Mouse (Mus musculus): ENCODE measurements around the gene Ptms. TPM values are rescaled to one million over a fixed set of nuclear protein-coding genes. Genes with fewer than 3 reads are reported as not detected.
A peak's percentile ranks its signal among the peaks of the same experiment; 100 is the strongest.

The Ptms gene
- polyA plus RNA-seq, 1 experiment, result 820 TPM

GRCm38 (mm10) chr6:124890997-124891396, 28.9 kb downstream of the Ptms start:
- Histone ChIP-seq H3K4me1 (ENCODE audit: control insufficient read depth, insufficient read depth, low read length) (peaks cover 38% of the 10 kb centered on the region), H3K27ac (ENCODE audit: insufficient read depth, low read depth, low read length) (no peak overlapping the region), H3K4me3 (ENCODE audit: insufficient read depth, low read length) (no peak overlapping the region)
- TF ChIP-seq CTCF (IDR thresholded peaks at IDR 0.05; ENCODE audit: low read depth, low read length), result no peak
- no peak for TF ChIP-seq POLR2A (IDR thresholded peaks at IDR 0.05; ENCODE audit: borderline replicate concordance, low read depth, low read length)

GRCm38 (mm10) chr6:124888555-124889125, 31.3 kb downstream of the Ptms start:
- TF ChIP-seq CTCF (IDR thresholded peaks at IDR 0.05; ENCODE audit: low read depth, low read length) (no peak), POLR2A (IDR thresholded peaks at IDR 0.05; ENCODE audit: borderline replicate concordance, low read depth, low read length) (no peak)
- H3K27ac ChIP-seq (ENCODE audit: insufficient read depth, low read depth, low read length), result no peak overlapping the region
- no peak overlapping the region for H3K4me3 ChIP-seq (ENCODE audit: insufficient read depth, low read length)
- peaks cover 25% of the 10 kb centered on the region for H3K4me1 ChIP-seq (ENCODE audit: control insufficient read depth, insufficient read depth, low read length)

- TF ChIP-seq CTCF (IDR thresholded peaks at IDR 0.05; ENCODE audit: low read depth, low read length) (no peak), POLR2A (IDR thresholded peaks at IDR 0.05; ENCODE audit: borderline replicate concordance, low read depth, low read length) (no peak)
- Histone ChIP-seq H3K4me1 (ENCODE audit: control insufficient read depth, insufficient read depth, low read length) (peaks cover 21% of the 10 kb centered on the region), H3K27ac (ENCODE audit: insufficient read depth, low read depth, low read length) (no peak within 1 kb of the TSS), H3K4me3 (ENCODE audit: insufficient read depth, low read length) (no peak within 1 kb of the TSS)
Observed at GRCm38 (mm10) chr6:124887986-124888385, 31.9 kb downstream of the Ptms start, which contains the start of gene Cd4. TSS of gene Cd4 (minus strand) at chr6:124888221.

GRCm38 (mm10) chr6:124885956-124886381, 33.9 kb downstream of the Ptms start:
- Histone ChIP-seq H3K4me1 (ENCODE audit: control insufficient read depth, insufficient read depth, low read length) (peaks cover 12% of the 10 kb centered on the region), H3K4me3 (ENCODE audit: insufficient read depth, low read length) (no peak overlapping the region), H3K27ac (ENCODE audit: insufficient read depth, low read depth, low read length) (no peak overlapping the region)
- TF ChIP-seq CTCF (IDR thresholded peaks at IDR 0.05; ENCODE audit: low read depth, low read length), result no peak
- no peak for TF ChIP-seq POLR2A (IDR thresholded peaks at IDR 0.05; ENCODE audit: borderline replicate concordance, low read depth, low read length)

- Histone ChIP-seq H3K4me3 (ENCODE audit: insufficient read depth, low read length) (no peak overlapping the region), H3K4me1 (ENCODE audit: control insufficient read depth, insufficient read depth, low read length) (peaks cover 3% of the 10 kb centered on the region; the same call in 1 of the 2 replicates), H3K27ac (ENCODE audit: insufficient read depth, low read depth, low read length) (no peak overlapping the region)
- TF ChIP-seq POLR2A (IDR thresholded peaks at IDR 0.05; ENCODE audit: borderline replicate concordance, low read depth, low read length) (no peak), CTCF (IDR thresholded peaks at IDR 0.05; ENCODE audit: low read depth, low read length) (no peak)
Observed at GRCm38 (mm10) chr6:124884714-124885500, 35.0 kb downstream of the Ptms start.

GRCm38 (mm10) chr6:124883351-124883750, 36.6 kb downstream of the Ptms start:
- H3K4me3 ChIP-seq (ENCODE audit: insufficient read depth, low read length), result no peak overlapping the region
- no peak overlapping the region for H3K27ac ChIP-seq (ENCODE audit: insufficient read depth, low read depth, low read length)
- peaks cover 3% of the 10 kb centered on the region; the same call in 1 of the 2 replicates for H3K4me1 ChIP-seq (ENCODE audit: control insufficient read depth, insufficient read depth, low read length)
- TF ChIP-seq POLR2A (IDR thresholded peaks at IDR 0.05; ENCODE audit: borderline replicate concordance, low read depth, low read length) (no peak), CTCF (IDR thresholded peaks at IDR 0.05; ENCODE audit: low read depth, low read length) (no peak)

- H3K4me3 ChIP-seq (ENCODE audit: insufficient read depth, low read length), result no peak overlapping the region
- no peak for TF ChIP-seq POLR2A (IDR thresholded peaks at IDR 0.05; ENCODE audit: borderline replicate concordance, low read depth, low read length)
- no peak for TF ChIP-seq CTCF (IDR thresholded peaks at IDR 0.05; ENCODE audit: low read depth, low read length)
- no peak overlapping the region for H3K27ac ChIP-seq (ENCODE audit: insufficient read depth, low read depth, low read length)
- peaks cover 3% of the 10 kb centered on the region; the same call in 1 of the 2 replicates for H3K4me1 ChIP-seq (ENCODE audit: control insufficient read depth, insufficient read depth, low read length)
Observed at GRCm38 (mm10) chr6:124881821-124882220, 38.1 kb downstream of the Ptms start.

GRCm38 (mm10) chr6:124879390-124879789, 40.5 kb downstream of the Ptms start:
- Histone ChIP-seq H3K4me1 (ENCODE audit: control insufficient read depth, insufficient read depth, low read length) (peaks cover 10% of the 10 kb centered on the region), H3K4me3 (ENCODE audit: insufficient read depth, low read length) (no peak overlapping the region), H3K27ac (ENCODE audit: insufficient read depth, low read depth, low read length) (no peak overlapping the region)
- no peak for TF ChIP-seq POLR2A (IDR thresholded peaks at IDR 0.05; ENCODE audit: borderline replicate concordance, low read depth, low read length)
- no peak for TF ChIP-seq CTCF (IDR thresholded peaks at IDR 0.05; ENCODE audit: low read depth, low read length)

GRCm38 (mm10) chr6:124874348-124874747, 45.6 kb downstream of the Ptms start:
- Histone ChIP-seq H3K27ac (ENCODE audit: insufficient read depth, low read depth, low read length) (peak overlapping the region; percentile 72), H3K4me1 (ENCODE audit: control insufficient read depth, insufficient read depth, low read length) (peaks cover 15% of the 10 kb centered on the region), H3K4me3 (ENCODE audit: insufficient read depth, low read length) (no peak overlapping the region)
- no peak for TF ChIP-seq CTCF (IDR thresholded peaks at IDR 0.05; ENCODE audit: low read depth, low read length)
- TF ChIP-seq POLR2A (IDR thresholded peaks at IDR 0.05; ENCODE audit: borderline replicate concordance, low read depth, low read length), result no peak

GRCm38 (mm10) chr6:124866560-124866959, 53.3 kb downstream of the Ptms start:
- no peak for TF ChIP-seq CTCF (IDR thresholded peaks at IDR 0.05; ENCODE audit: low read depth, low read length)
- TF ChIP-seq POLR2A (IDR thresholded peaks at IDR 0.05; ENCODE audit: borderline replicate concordance, low read depth, low read length), result no peak
- no peak overlapping the region for H3K27ac ChIP-seq (ENCODE audit: insufficient read depth, low read depth, low read length)

More at GRCm38 (mm10) chr6:124866560-124866959, 53.3 kb downstream of the Ptms start:
- Histone ChIP-seq H3K4me3 (ENCODE audit: insufficient read depth, low read length) (no peak overlapping the region), H3K4me1 (ENCODE audit: control insufficient read depth, insufficient read depth, low read length) (peaks cover 22% of the 10 kb centered on the region)

Measured in bone marrow macrophage, adult 2 months (primary cell).